Mouse (Mus musculus): ENCODE results near the gene Slco3a1. TPM values are rescaled to one million over a fixed set of nuclear protein-coding genes. Genes with fewer than 3 reads are reported as not detected.

The Slco3a1 gene
- total and polyA plus RNA-seq, 2 experiments from 2014 or later: 10.5 to 24.8 TPM

GRCm38 (mm10) chr7:74464638-74465037 lies 89.9 kb downstream of the Slco3a1 start:
- Histone ChIP-seq H3K27ac (ENCODE audit: low read depth) (peak overlapping the region; percentile 63), H3K27me3 (ENCODE audit: control insufficient read depth, insufficient read depth, low read length) (no peaks in the 10 kb centered on the region), H3K9me3 (replicated peaks; ENCODE audit: control insufficient read depth, low read length) (no peaks in the 10 kb centered on the region), H3K4me3 (ENCODE audit: low read depth, low read length) (no peak overlapping the region), H3K9ac (replicated peaks; ENCODE audit: low read depth, low read length) (no peak overlapping the region), H3K36me3 (replicated peaks; ENCODE audit: control insufficient read depth, insufficient read depth, low read length) (no peaks in the 10 kb centered on the region), H3K4me1 (ENCODE audit: control insufficient read depth, insufficient read depth) (peaks cover 16% of the 10 kb centered on the region), H3K4me2 (ENCODE audit: low read depth, low read length) (no peak overlapping the region)
- ATAC-seq (ENCODE audit: insufficient read depth, low read depth): peak; percentile 69
- DNase-seq (ENCODE audit: low spot score): peak; percentile 74
- no peak for TF ChIP-seq CTCF (IDR thresholded peaks at IDR 0.05; ENCODE audit: low read depth)
- no peak for TF ChIP-seq EP300 (IDR thresholded peaks at IDR 0.05; ENCODE audit: low read depth)
- 27% methylated on average over 7 of the region's 7 CpGs for WGBS

- DNase-seq (ENCODE audit: low spot score) (no peak), ATAC-seq (ENCODE audit: insufficient read depth, low read depth) (no peak)
- Histone ChIP-seq H3K9me3 (replicated peaks; ENCODE audit: control insufficient read depth, low read length) (no peaks in the 10 kb centered on the region), H3K27me3 (ENCODE audit: control insufficient read depth, insufficient read depth, low read length) (no peaks in the 10 kb centered on the region), H3K4me1 (ENCODE audit: control insufficient read depth, insufficient read depth) (peaks cover 34% of the 10 kb centered on the region), H3K9ac (replicated peaks; ENCODE audit: low read depth, low read length) (no peak overlapping the region), H3K4me2 (ENCODE audit: low read depth, low read length) (no peak overlapping the region), H3K27ac (ENCODE audit: low read depth) (no peak overlapping the region), H3K4me3 (ENCODE audit: low read depth, low read length) (no peak overlapping the region), H3K36me3 (replicated peaks; ENCODE audit: control insufficient read depth, insufficient read depth, low read length) (no peaks in the 10 kb centered on the region)
- 70% methylated on average over 4 of the region's 4 CpGs for whole genome bisulfite sequencing
- no peak for TF ChIP-seq CTCF (IDR thresholded peaks at IDR 0.05; ENCODE audit: low read depth)
- TF ChIP-seq EP300 (IDR thresholded peaks at IDR 0.05; ENCODE audit: low read depth): no peak
Observed at GRCm38 (mm10) chr7:74462451-74462850, 92.1 kb downstream of the Slco3a1 start.

GRCm38 (mm10) chr7:74461736-74462135 lies 92.8 kb downstream of the Slco3a1 start:
- Histone ChIP-seq H3K9ac (replicated peaks; ENCODE audit: low read depth, low read length) (no peak overlapping the region), H3K9me3 (replicated peaks; ENCODE audit: control insufficient read depth, low read length) (no peaks in the 10 kb centered on the region), H3K4me2 (ENCODE audit: low read depth, low read length) (no peak overlapping the region), H3K4me3 (ENCODE audit: low read depth, low read length) (no peak overlapping the region), H3K4me1 (ENCODE audit: control insufficient read depth, insufficient read depth) (peaks cover 34% of the 10 kb centered on the region), H3K27ac (ENCODE audit: low read depth) (no peak overlapping the region), H3K27me3 (ENCODE audit: control insufficient read depth, insufficient read depth, low read length) (no peaks in the 10 kb centered on the region), H3K36me3 (replicated peaks; ENCODE audit: control insufficient read depth, insufficient read depth, low read length) (no peaks in the 10 kb centered on the region)
- WGBS: 68% methylated on average over 5 of the region's 5 CpGs
- DNase-seq (ENCODE audit: low spot score) (no peak), ATAC-seq (ENCODE audit: insufficient read depth, low read depth) (no peak)
- TF ChIP-seq CTCF (IDR thresholded peaks at IDR 0.05; ENCODE audit: low read depth) (no peak), EP300 (IDR thresholded peaks at IDR 0.05; ENCODE audit: low read depth) (no peak)

GRCm38 (mm10) chr7:74461146-74461545 lies 93.4 kb downstream of the Slco3a1 start:
- Histone ChIP-seq H3K4me2 (ENCODE audit: low read depth, low read length) (no peak overlapping the region), H3K36me3 (replicated peaks; ENCODE audit: control insufficient read depth, insufficient read depth, low read length) (no peaks in the 10 kb centered on the region), H3K9me3 (replicated peaks; ENCODE audit: control insufficient read depth, low read length) (no peaks in the 10 kb centered on the region), H3K4me1 (ENCODE audit: control insufficient read depth, insufficient read depth) (peaks cover 34% of the 10 kb centered on the region), H3K27ac (ENCODE audit: low read depth) (no peak overlapping the region), H3K4me3 (ENCODE audit: low read depth, low read length) (no peak overlapping the region), H3K27me3 (ENCODE audit: control insufficient read depth, insufficient read depth, low read length) (no peaks in the 10 kb centered on the region), H3K9ac (replicated peaks; ENCODE audit: low read depth, low read length) (no peak overlapping the region)
- WGBS: 88% methylated on average over 1 of the region's 1 CpGs
- ATAC-seq (ENCODE audit: insufficient read depth, low read depth) (no peak), DNase-seq (ENCODE audit: low spot score) (no peak)
- no peak for TF ChIP-seq CTCF (IDR thresholded peaks at IDR 0.05; ENCODE audit: low read depth)
- TF ChIP-seq EP300 (IDR thresholded peaks at IDR 0.05; ENCODE audit: low read depth): no peak

- DNase-seq (ENCODE audit: low spot score): peak; percentile 24
- 49% methylated on average over 3 of the region's 3 CpGs for WGBS
- no peak overlapping the region for H3K9ac ChIP-seq (replicated peaks; ENCODE audit: low read depth, low read length)
Observed at GRCm38 (mm10) chr7:74459812-74460211, 94.8 kb downstream of the Slco3a1 start.

GRCm38 (mm10) chr7:74459277-74459676 lies 95.3 kb downstream of the Slco3a1 start:
- no peaks in the 10 kb centered on the region for H3K9me3 ChIP-seq (replicated peaks; ENCODE audit: control insufficient read depth, low read length)
- H3K4me1 ChIP-seq (ENCODE audit: control insufficient read depth, insufficient read depth): peaks cover 24% of the 10 kb centered on the region
- no peaks in the 10 kb centered on the region for H3K36me3 ChIP-seq (replicated peaks; ENCODE audit: control insufficient read depth, insufficient read depth, low read length)
- peak overlapping the region; percentile 56 for H3K27ac ChIP-seq (ENCODE audit: low read depth)
- TF ChIP-seq CTCF (IDR thresholded peaks at IDR 0.05; ENCODE audit: low read depth) (no peak), EP300 (IDR thresholded peaks at IDR 0.05; ENCODE audit: low read depth) (no peak)
- WGBS: 49% methylated on average over 5 of the region's 5 CpGs
- H3K27me3 ChIP-seq (ENCODE audit: control insufficient read depth, insufficient read depth, low read length): no peaks in the 10 kb centered on the region
- H3K4me3 ChIP-seq (ENCODE audit: low read depth, low read length): no peak overlapping the region
- peak; percentile 17 for DNase-seq (ENCODE audit: low spot score)
- no peak overlapping the region for H3K4me2 ChIP-seq (ENCODE audit: low read depth, low read length)
- no peak for ATAC-seq (ENCODE audit: insufficient read depth, low read depth)
- H3K9ac ChIP-seq (replicated peaks; ENCODE audit: low read depth, low read length): no peak overlapping the region

More at GRCm38 (mm10) chr7:74459812-74460211, 94.8 kb downstream of the Slco3a1 start:
- TF ChIP-seq EP300 (IDR thresholded peaks at IDR 0.05; ENCODE audit: low read depth): no peak
- TF ChIP-seq CTCF (IDR thresholded peaks at IDR 0.05; ENCODE audit: low read depth): no peak
- no peak overlapping the region for H3K4me3 ChIP-seq (ENCODE audit: low read depth, low read length)
- no peak overlapping the region; the same call in 1 of the 2 replicates for H3K27ac ChIP-seq (ENCODE audit: low read depth)
- no peak for ATAC-seq (ENCODE audit: insufficient read depth, low read depth)
- no peak overlapping the region for H3K4me2 ChIP-seq (ENCODE audit: low read depth, low read length)
- H3K4me1 ChIP-seq (ENCODE audit: control insufficient read depth, insufficient read depth): peaks cover 25% of the 10 kb centered on the region
- H3K27me3 ChIP-seq (ENCODE audit: control insufficient read depth, insufficient read depth, low read length): no peaks in the 10 kb centered on the region
- H3K9me3 ChIP-seq (replicated peaks; ENCODE audit: control insufficient read depth, low read length): no peaks in the 10 kb centered on the region
- H3K36me3 ChIP-seq (replicated peaks; ENCODE audit: control insufficient read depth, insufficient read depth, low read length): no peaks in the 10 kb centered on the region
